8 mouse cellular contexts compared by ENCODE assay signal in genomic region chr1:192752659-192753601, GRCm38 (mm10). TPM values are rescaled to one million over a fixed set of nuclear protein-coding genes. Genes with fewer than 3 reads are reported as not detected.
DNase-seq lines count a peak whose midpoint lies in the region; ATAC-seq lines count a peak whose summit lies in the region.

No protein-coding gene starts in this region.

- no peaks in the 10 kb centered on the region for H3K27me3 ChIP-seq in heart, embryonic 15.5 days
- H3K27me3 ChIP-seq in midbrain, embryonic 13.5 days, result no peaks in the 10 kb centered on the region

- H3K4me1 ChIP-seq in heart, embryonic 15.5 days (replicated peaks), result peaks cover 22% of the 10 kb centered on the region
- H3K4me1 ChIP-seq in midbrain, embryonic 13.5 days (replicated peaks), result peaks cover 25% of the 10 kb centered on the region

- peak; percentile 71 for DNase-seq in 416B (ENCODE audit: low read depth)
- peak; percentile 12 for DNase-seq in T-cell, adult 2 months (ENCODE audit: low spot score)
- DNase-seq in kidney, postnatal 36 days, result peak; percentile 29 to 33
- DNase-seq in left cerebral cortex, adult 9 months (ENCODE audit: low spot score in 2 of 2), result no peak
- DNase-seq in gastrocnemius, postnatal 10 days, result no peak
- no peak for DNase-seq in left cerebral cortex, postnatal 4 days

- H3K4me2 ChIP-seq in heart, embryonic 15.5 days, result peak overlapping the region; percentile 43
- H3K4me2 ChIP-seq in midbrain, embryonic 13.5 days (replicated peaks), result no peak overlapping the region

- H3K4me3 ChIP-seq in heart, embryonic 15.5 days, result 0 out of 2 replicates have a peak overlapping the region, but pooled peaks have one; percentile 12
- no peak overlapping the region for H3K4me3 ChIP-seq in midbrain, embryonic 13.5 days (replicated peaks)

- 0 out of 2 replicates have a peak, but pooled peaks have one; percentile 35 for ATAC-seq in heart, embryonic 15.5 days (replicated peaks; ENCODE audit: insufficient number of reproducible peaks, insufficient read depth, low FRiP score, low read depth)
- no peak for ATAC-seq in midbrain, embryonic 13.5 days

- no peak overlapping the region for H3K9ac ChIP-seq in heart, embryonic 15.5 days
- H3K9ac ChIP-seq in midbrain, embryonic 13.5 days (replicated peaks), result no peak overlapping the region

- intact Hi-C loops in left cerebral cortex, postnatal 4 days (cut with DNase I), result no loop called here

- H3K36me3 ChIP-seq in heart, embryonic 15.5 days, result no peaks in the 10 kb centered on the region
- no peaks in the 10 kb centered on the region for H3K36me3 ChIP-seq in midbrain, embryonic 13.5 days

- WGBS in heart, embryonic 15.5 days, result 34% methylated on average over 8 of the region's 8 CpGs
- WGBS in midbrain, embryonic 13.5 days, result 34% methylated on average over 8 of the region's 8 CpGs

- H3K27ac ChIP-seq in heart, embryonic 15.5 days, result peak overlapping the region; percentile 48
- H3K27ac ChIP-seq in midbrain, embryonic 13.5 days, result peak overlapping the region; percentile 61

- no peaks in the 10 kb centered on the region for H3K9me3 ChIP-seq in heart, embryonic 15.5 days (replicated peaks)
- H3K9me3 ChIP-seq in midbrain, embryonic 13.5 days, result no peaks in the 10 kb centered on the region

RNA-seq across cellular contexts. Expression of gene Hhat, which starts 18.1 kb away (rescaled TPM):
- polyA plus RNA-seq in heart, embryonic 15.5 days (2015; fragmentation: Nextera tagmentation; extraction: Ambion mirVana), result 5.5 and 6.8 TPM in 2 replicates
- polyA plus RNA-seq in midbrain, embryonic 13.5 days (2015; fragmentation: Nextera tagmentation; extraction: Ambion mirVana), result 5.5 and 5.9 TPM in 2 replicates
- 1 to 10 TPM; 1.7 to 4.5 TPM for total RNA-seq in gastrocnemius, postnatal 10 days (2021)
- 1 to 10 TPM; 3.1 to 3.5 TPM for total RNA-seq in left cerebral cortex, postnatal 4 days (2021)

Comparison
In these comparisons a context has a peak if more than half of its experiments do, and no peak if none do; other contexts are left out.
1. DNase-seq: peak in 416B (single experiment), T-cell, adult 2 months (single experiment) and kidney, postnatal 36 days (2 of 2); none in left cerebral cortex, adult 9 months (0 of 2), gastrocnemius, postnatal 10 days (single experiment) and left cerebral cortex, postnatal 4 days (single experiment).